ENCODE assay signal across 9 mouse cellular contexts in genomic region chr1:182340281-182340680, GRCm38 (mm10). TPM values are rescaled to one million over a fixed set of nuclear protein-coding genes. Genes with fewer than 3 reads are reported as not detected.
DNase-seq lines count a peak whose midpoint lies in the region; ATAC-seq lines count a peak whose summit lies in the region.
"Had no signal": no experiment of that assay in that cellular context is flagged by ENCODE, and none has a peak within 500 bp of the region (broad histone marks: within the 10 kb centered on the region; RNA-seq: fewer than 3 reads in every experiment).

No protein-coding gene starts in this region.

- peak overlapping the region; percentile 99 for H3K4me3 ChIP-seq in heart, embryonic 12.5 days
- peak overlapping the region; percentile 99 for H3K4me3 ChIP-seq in forebrain, embryonic 13.5 days
- peak overlapping the region; percentile 98 for H3K4me3 ChIP-seq in liver, embryonic 15.5 days (replicated peaks)

- peak overlapping the region; percentile 95 for H3K4me2 ChIP-seq in heart, embryonic 12.5 days
- peak overlapping the region; percentile 82 for H3K4me2 ChIP-seq in forebrain, embryonic 13.5 days
- H3K4me2 ChIP-seq in liver, embryonic 15.5 days: peak overlapping the region; percentile 91

- H3K36me3 ChIP-seq in heart, embryonic 12.5 days: peaks cover 7% of the 10 kb centered on the region; the same call in 1 of the 2 replicates
- H3K36me3 ChIP-seq in forebrain, embryonic 13.5 days (ENCODE audit: poor library complexity, severe bottlenecking): 0 out of 2 replicates have a peak, but pooled peaks cover 5% of the 10 kb centered on the region
- 0 out of 2 replicates have a peak, but pooled peaks cover 6% of the 10 kb centered on the region for H3K36me3 ChIP-seq in liver, embryonic 15.5 days (replicated peaks)

- no peaks in the 10 kb centered on the region for H3K27me3 ChIP-seq in heart, embryonic 12.5 days (replicated peaks)
- no peaks in the 10 kb centered on the region for H3K27me3 ChIP-seq in forebrain, embryonic 13.5 days
- H3K27me3 ChIP-seq in liver, embryonic 15.5 days: no peaks in the 10 kb centered on the region
- H3K27me3 ChIP-seq: Patski had no signal

- H3K9me3 ChIP-seq in heart, embryonic 12.5 days (replicated peaks): no peaks in the 10 kb centered on the region
- H3K9me3 ChIP-seq in forebrain, embryonic 13.5 days (replicated peaks): no peaks in the 10 kb centered on the region
- no peaks in the 10 kb centered on the region for H3K9me3 ChIP-seq in liver, embryonic 15.5 days (replicated peaks)

- peaks cover 22% of the 10 kb centered on the region for H3K4me1 ChIP-seq in heart, embryonic 12.5 days (replicated peaks)
- H3K4me1 ChIP-seq in forebrain, embryonic 13.5 days: peaks cover 30% of the 10 kb centered on the region
- H3K4me1 ChIP-seq in liver, embryonic 15.5 days (replicated peaks): peaks cover 32% of the 10 kb centered on the region

- WGBS in heart, embryonic 12.5 days: 30% methylated on average over 7 of the region's 7 CpGs
- 32% methylated on average over 7 of the region's 7 CpGs for WGBS in forebrain, embryonic 13.5 days
- WGBS in liver, embryonic 15.5 days (ENCODE audit: insufficient replicate concordance): 33% methylated on average over 7 of the region's 7 CpGs

- DNase-seq in heart, postnatal 10 days: no peak
- peak; percentile 67 for DNase-seq in CD4-positive helper T cell, adult 2 months (ENCODE audit: low read depth, low spot score)
- DNase-seq in adrenal gland, postnatal 14 days: no peak
- DNase-seq in cerebellum, adult 11 months: no peak

- H3K27ac ChIP-seq in heart, embryonic 12.5 days (ENCODE audit: poor library complexity, severe bottlenecking): no peak overlapping the region
- no peak overlapping the region for H3K27ac ChIP-seq in forebrain, embryonic 13.5 days
- no peak overlapping the region for H3K27ac ChIP-seq in liver, embryonic 15.5 days (replicated peaks)

- ATAC-seq in heart, embryonic 12.5 days (ENCODE audit: insufficient number of reproducible peaks, low FRiP score): no peak
- ATAC-seq in forebrain, embryonic 13.5 days: no peak
- ATAC-seq in liver, embryonic 15.5 days (ENCODE audit: insufficient read depth): no peak
- no peak for ATAC-seq in erythroid progenitor cell, adult 5-6 weeks (replicated peaks; ENCODE audit: low FRiP score, poor library complexity, severe bottlenecking)

- peak overlapping the region; percentile 90 for H3K9ac ChIP-seq in heart, embryonic 12.5 days
- H3K9ac ChIP-seq in forebrain, embryonic 13.5 days: peak overlapping the region; percentile 98
- H3K9ac ChIP-seq in liver, embryonic 15.5 days: peak overlapping the region; percentile 92

- intact Hi-C loops in heart, postnatal 10 days (cut with DNase I): loop anchor here (2.0 kb wide), 2 partner anchors 57 to 69 kb away; partner anchors contain the start of genes Degs1 and Trp53bp2

RNA-seq across cellular contexts. Expression of gene Fbxo28, which starts 1.1 kb away (rescaled TPM):
- 17.1 and 19.6 TPM in 2 replicates for polyA plus RNA-seq in heart, embryonic 12.5 days (2016; fragmentation: Nextera tagmentation; extraction: Ambion mirVana)
- 10 to 100 TPM; 23.5 to 26.1 TPM for total RNA-seq in heart, postnatal 10 days (2021)
- polyA plus RNA-seq in forebrain, embryonic 13.5 days (2015; fragmentation: Nextera tagmentation; extraction: Ambion mirVana): 29.3 TPM in 2 replicates
- 5.5 and 5.6 TPM in 2 replicates for polyA plus RNA-seq in liver, embryonic 15.5 days (2015; fragmentation: Nextera tagmentation; extraction: Ambion mirVana)
- total RNA-seq in erythroid progenitor cell, adult 5-6 weeks (2015; ENCODE audit: low replicate concordance): 5.0 and 13.0 TPM in 2 replicates
- 6.5 and 7.8 TPM in 2 replicates for total RNA-seq in erythroid progenitor cell, adult 5-6 weeks (2017; ENCODE audit: low replicate concordance)
- 33.2 and 35.1 TPM in 2 replicates for total RNA-seq in adrenal gland, postnatal 14 days (2021)

RNA-seq across cellular contexts. Expression of gene Degs1, which starts 57.7 kb away (rescaled TPM):
- 163 and 168 TPM in 2 replicates for polyA plus RNA-seq in heart, embryonic 12.5 days (2016; fragmentation: Nextera tagmentation; extraction: Ambion mirVana)
- total RNA-seq in heart, postnatal 10 days (2021): 100 to 1,000 TPM in 1 of 2 experiments, 10 to 100 TPM in 1; 89.4 to 102 TPM
- polyA plus RNA-seq in forebrain, embryonic 13.5 days (2015; fragmentation: Nextera tagmentation; extraction: Ambion mirVana): 48.7 and 49.3 TPM in 2 replicates
- 70.6 and 78.2 TPM in 2 replicates for polyA plus RNA-seq in liver, embryonic 15.5 days (2015; fragmentation: Nextera tagmentation; extraction: Ambion mirVana)
- total RNA-seq in erythroid progenitor cell, adult 5-6 weeks (2015; ENCODE audit: low replicate concordance): 70.3 and 79.2 TPM in 2 replicates
- 31.8 and 33.1 TPM in 2 replicates for total RNA-seq in erythroid progenitor cell, adult 5-6 weeks (2017; ENCODE audit: low replicate concordance)
- total RNA-seq in adrenal gland, postnatal 14 days (2021): 78.1 and 86.7 TPM in 2 replicates
